37 mouse cellular contexts compared by ENCODE assay signal in genomic region chr15:10531352-10531751, GRCm38 (mm10). TPM values are rescaled to one million over a fixed set of nuclear protein-coding genes. Genes with fewer than 3 reads are reported as not detected.
A peak's percentile ranks its signal among the peaks of the same experiment; 100 is the strongest.
DNase-seq lines count a peak whose midpoint lies in the region; ATAC-seq and TF ChIP-seq lines count a peak whose summit lies in the region.
"Had no signal": no experiment of that assay in that cellular context is flagged by ENCODE, and none has a peak within 500 bp of the region (broad histone marks: within the 10 kb centered on the region; RNA-seq: fewer than 3 reads in every experiment).

No protein-coding gene starts in this region.

- DNase-seq in heart, adult 11 months, result peak; percentile 69
- no peak for DNase-seq in heart, adult 9 months (ENCODE audit: low spot score in 2 of 2)
- DNase-seq in limb, embryonic 10.5 days (ENCODE audit: low spot score), result peak; percentile 17
- DNase-seq in layer of hippocampus, postnatal 36 days, result no peak
- no peak for DNase-seq in layer of hippocampus, adult 2 months (ENCODE audit: low spot score in 2 of 2)
- no peak for DNase-seq in adrenal gland, adult 18-20 months (ENCODE audit: low spot score in 2 of 2)
- DNase-seq: cerebellum, adult 11-12 months; cerebellum, adult 9-11 months; gastrocnemius, adult 2 months; gastrocnemius, postnatal 36 days; heart, adult 2 months; heart, postnatal 10 days; kidney, adult 11 months; kidney, postnatal 14 days; left cerebral cortex, postnatal 4 days had no signal

- WGBS in limb, embryonic 10.5 days, result 94% methylated on average over 4 of the region's 4 CpGs
- WGBS in liver, embryonic 15.5 days (ENCODE audit: insufficient replicate concordance), result 41% methylated on average over 4 of the region's 4 CpGs

- H3K4me1 ChIP-seq in limb, embryonic 10.5 days, result peaks cover 3% of the 10 kb centered on the region; the same call in 1 of the 2 replicates
- no peaks in the 10 kb centered on the region for H3K4me1 ChIP-seq in liver, embryonic 15.5 days (replicated peaks)
- H3K4me1 ChIP-seq: embryonic facial prominence, embryonic 13.5 days; heart, embryonic 13.5 days; limb, embryonic 15.5 days; lung, embryonic 15.5 days; neural tube, embryonic 13.5 days had no signal

- TF ChIP-seq CTCF in layer of hippocampus, adult 2 months (conservative IDR thresholded peaks at IDR 0.05), result no peak

- no peak overlapping the region for H3K27ac ChIP-seq in limb, embryonic 10.5 days
- no peak overlapping the region for H3K27ac ChIP-seq in liver, embryonic 15.5 days (replicated peaks)
- no peak overlapping the region for H3K27ac ChIP-seq in layer of hippocampus, adult 2 months
- H3K27ac ChIP-seq: embryonic facial prominence, embryonic 13.5 days; gastrocnemius, adult 2 months; heart, adult 2 months; heart, embryonic 13.5 days; hindbrain, embryonic 14.5 days; limb, embryonic 15.5 days; lung, embryonic 15.5 days; midbrain, embryonic 12.5 days; neural tube, embryonic 13.5 days had no signal

- peak; percentile 15; the same call in 1 of the 2 replicates for ATAC-seq in liver, embryonic 15.5 days (ENCODE audit: insufficient read depth)
- ATAC-seq: forebrain, embryonic 16.5 days; Patski had no signal

- no peak overlapping the region for H3K9ac ChIP-seq in liver, embryonic 15.5 days
- H3K9ac ChIP-seq: embryonic facial prominence, embryonic 13.5 days; heart, embryonic 13.5 days; hindbrain, embryonic 14.5 days; limb, embryonic 15.5 days; lung, embryonic 15.5 days; midbrain, embryonic 12.5 days; neural tube, embryonic 13.5 days had no signal

- H3K9me3 ChIP-seq in limb, embryonic 10.5 days (replicated peaks), result no peaks in the 10 kb centered on the region
- H3K9me3 ChIP-seq in liver, embryonic 15.5 days (replicated peaks), result no peaks in the 10 kb centered on the region
- H3K9me3 ChIP-seq: embryonic facial prominence, embryonic 13.5 days; heart, embryonic 13.5 days; limb, embryonic 15.5 days; lung, embryonic 15.5 days; midbrain, embryonic 12.5 days; neural tube, embryonic 13.5 days had no signal

- no peaks in the 10 kb centered on the region for H3K27me3 ChIP-seq in limb, embryonic 10.5 days (ENCODE audit: low read depth, poor library complexity, severe bottlenecking)
- H3K27me3 ChIP-seq in liver, embryonic 15.5 days, result no peaks in the 10 kb centered on the region
- H3K27me3 ChIP-seq: CH12.LX; embryonic facial prominence, embryonic 13.5 days; heart, embryonic 13.5 days; limb, embryonic 15.5 days; lung, embryonic 15.5 days; midbrain, embryonic 12.5 days; neural tube, embryonic 13.5 days; Patski had no signal

- no peaks in the 10 kb centered on the region for H3K36me3 ChIP-seq in limb, embryonic 10.5 days
- H3K36me3 ChIP-seq in liver, embryonic 15.5 days (replicated peaks), result no peaks in the 10 kb centered on the region
- H3K36me3 ChIP-seq: embryonic facial prominence, embryonic 13.5 days; heart, embryonic 13.5 days; limb, embryonic 15.5 days; lung, embryonic 15.5 days; midbrain, embryonic 12.5 days; neural tube, embryonic 13.5 days had no signal

- H3K4me2 ChIP-seq in liver, embryonic 15.5 days, result no peak overlapping the region
- H3K4me2 ChIP-seq: embryonic facial prominence, embryonic 13.5 days; heart, embryonic 13.5 days; hindbrain, embryonic 14.5 days; limb, embryonic 15.5 days; lung, embryonic 15.5 days; midbrain, embryonic 12.5 days; neural tube, embryonic 13.5 days had no signal

- H3K4me3 ChIP-seq in limb, embryonic 10.5 days, result no peak overlapping the region
- H3K4me3 ChIP-seq in liver, embryonic 15.5 days (replicated peaks), result no peak overlapping the region
- H3K4me3 ChIP-seq in layer of hippocampus, adult 2 months, result no peak overlapping the region
- H3K4me3 ChIP-seq: embryonic facial prominence, embryonic 13.5 days; gastrocnemius, adult 2 months; heart, adult 2 months; heart, embryonic 13.5 days; limb, embryonic 15.5 days; lung, embryonic 15.5 days; midbrain, embryonic 12.5 days; neural tube, embryonic 13.5 days had no signal

RNA-seq across cellular contexts. Expression of gene Ttc23l, which starts 27.1 kb away (rescaled TPM):
- 0.13 TPM in 1 of 2 replicates, not detected in the other for polyA plus RNA-seq in limb, embryonic 10.5 days (2016; fragmentation: Nextera tagmentation; extraction: Ambion mirVana)
- polyA plus RNA-seq in liver, embryonic 15.5 days (2015; fragmentation: Nextera tagmentation; extraction: Ambion mirVana), result not detected in 2 replicates
- total RNA-seq in layer of hippocampus, postnatal 36 days (2021), result not detected
- total RNA-seq in layer of hippocampus, adult 2 months (2021), result not detected
- not detected for total RNA-seq in adrenal gland, adult 18-20 months (2021)
- total RNA-seq: adrenal gland, postnatal 4 days; ES-E14; gastrocnemius, adult 2 months; gastrocnemius, postnatal 36 days; heart, adult 2 months; heart, postnatal 10 days; hematopoietic stem cell, adult 5-6 weeks; layer of hippocampus, adult 18-20 months; layer of hippocampus, postnatal 14 days; left cerebral cortex, adult 8-10 months; left cerebral cortex, postnatal 4 days; megakaryocyte, adult 5-6 weeks had no signal
- polyA plus RNA-seq: C2C12; embryonic facial prominence, embryonic 13.5 days; forebrain, embryonic 11.5 days; forebrain, embryonic 16.5 days; heart, embryonic 13.5 days; hindbrain, embryonic 14.5 days; kidney, embryonic 14.5 days; limb, embryonic 15.5 days; lung, embryonic 15.5 days; midbrain, embryonic 12.5 days; neural tube, embryonic 13.5 days; Patski; thymus, postnatal 0 days had no signal

RNA-seq across cellular contexts. Expression of gene Rad1, which starts 45.5 kb away (rescaled TPM):
- 53.5 and 53.8 TPM in 2 replicates for polyA plus RNA-seq in limb, embryonic 10.5 days (2016; fragmentation: Nextera tagmentation; extraction: Ambion mirVana)
- 14.2 and 15.3 TPM in 2 replicates for polyA plus RNA-seq in liver, embryonic 15.5 days (2015; fragmentation: Nextera tagmentation; extraction: Ambion mirVana)
- 10 to 100 TPM; 12.7 to 13.5 TPM for total RNA-seq in layer of hippocampus, postnatal 36 days (2021)
- 10 to 100 TPM; 11.5 to 14.1 TPM for total RNA-seq in layer of hippocampus, adult 2 months (2021)
- total RNA-seq in adrenal gland, adult 18-20 months (2021), result 10 to 100 TPM; 12.0 to 15.3 TPM

RNA-seq across cellular contexts. Expression of gene Brix1, which starts 45.6 kb away (rescaled TPM):
- polyA plus RNA-seq in limb, embryonic 10.5 days (2016; fragmentation: Nextera tagmentation; extraction: Ambion mirVana), result 144 and 151 TPM in 2 replicates
- polyA plus RNA-seq in liver, embryonic 15.5 days (2015; fragmentation: Nextera tagmentation; extraction: Ambion mirVana), result 39.7 and 53.6 TPM in 2 replicates
- 10 to 100 TPM; 26.6 to 27.4 TPM for total RNA-seq in layer of hippocampus, postnatal 36 days (2021)
- total RNA-seq in layer of hippocampus, adult 2 months (2021), result 10 to 100 TPM; 18.7 to 20.7 TPM
- 10 to 100 TPM; 49.7 to 51.4 TPM for total RNA-seq in adrenal gland, adult 18-20 months (2021)

Comparison
In these comparisons a context has a peak if more than half of its experiments do, and no peak if none do; other contexts are left out.
1. DNase-seq: peak in heart, adult 11 months (single experiment) and limb, embryonic 10.5 days (single experiment); none in heart, adult 9 months (0 of 2), layer of hippocampus, postnatal 36 days (0 of 2), layer of hippocampus, adult 2 months (0 of 2) and adrenal gland, adult 18-20 months (0 of 2).